Mouse (Mus musculus) spleen, adult 2 months (tissue): Measurements from ENCODE around the gene Isy1.

ENCODE experiments used
- CTCF ChIP-seq: fragments of 200-500 bp; IDR thresholded peaks from 2 replicates; pipeline ENCODE4 v1.5.1; 2011; ENCODE audit warnings: mild to moderate bottlenecking, inconsistent platforms; ENCODE audit not compliant: insufficient read depth, insufficient read length, insufficient replicate concordance; ENCODE audit errors: extremely low read depth
- POLR2A ChIP-seq: fragments of 200-500 bp; IDR thresholded peaks from 2 replicates; pipeline ENCODE4 v1.6.1; 2011; ENCODE audit warnings: low read depth, low read length, inconsistent platforms

DNA sequence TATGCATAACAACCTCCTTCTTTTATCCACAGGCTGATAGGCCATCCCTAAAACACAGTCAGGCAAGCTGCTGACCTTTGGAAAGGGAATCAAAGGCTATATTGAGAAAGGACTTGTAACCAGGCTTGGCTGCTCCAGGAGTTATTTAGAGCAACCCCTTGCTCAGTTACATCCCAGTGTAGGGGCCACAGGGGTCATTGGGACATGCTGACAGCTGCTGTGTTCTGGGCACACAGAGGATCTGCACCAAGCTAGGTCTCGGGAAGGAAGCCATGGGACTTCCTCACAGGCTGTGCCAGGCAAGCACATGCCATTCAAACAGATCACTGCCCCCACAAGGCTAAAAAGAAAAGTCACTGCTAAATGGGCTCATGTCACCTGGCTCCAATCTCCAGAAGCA lies 34.5 kb upstream of the Isy1 start:
- TF ChIP-seq CTCF (no peak), POLR2A (no peak)
